Mouse (Mus musculus) layer of hippocampus, adult 2 months (tissue): ENCODE data around the gene Vps53. TPM values are rescaled to one million over a fixed set of nuclear protein-coding genes. Genes with fewer than 3 reads are reported as not detected.

Experiments
- DNase-seq, 2 experiments: peaks; one replicate each; pipeline ENCODE4 v3.0.0; 2022; ENCODE audit warnings: low spot score in 2 of 2
- H3K27ac ChIP-seq: fragments of 200-600 bp; 2 replicates; pipeline ENCODE4 v1.8.1; 2022
- H3K4me3 ChIP-seq: fragments of 200-600 bp; 2 replicates; pipeline ENCODE4 v1.8.1; 2022; ENCODE audit warnings: mild to moderate bottlenecking
- CTCF ChIP-seq: fragments of 200-600 bp; conservative IDR thresholded peaks from 2 replicates; pipeline ENCODE4 v1.8.1; 2022; ENCODE audit warnings: antibody characterized with exemption, mild to moderate bottlenecking, moderate library complexity
- total RNA-seq, 2 experiments: library from RNA; stranded (reverse); gene quantifications; 2 replicates each; pipeline ENCODE4 v1.2.3; 2021

Vps53 gene
- total RNA-seq, 2 experiments from 2014 or later: 97.1 to 103 TPM

DNA sequence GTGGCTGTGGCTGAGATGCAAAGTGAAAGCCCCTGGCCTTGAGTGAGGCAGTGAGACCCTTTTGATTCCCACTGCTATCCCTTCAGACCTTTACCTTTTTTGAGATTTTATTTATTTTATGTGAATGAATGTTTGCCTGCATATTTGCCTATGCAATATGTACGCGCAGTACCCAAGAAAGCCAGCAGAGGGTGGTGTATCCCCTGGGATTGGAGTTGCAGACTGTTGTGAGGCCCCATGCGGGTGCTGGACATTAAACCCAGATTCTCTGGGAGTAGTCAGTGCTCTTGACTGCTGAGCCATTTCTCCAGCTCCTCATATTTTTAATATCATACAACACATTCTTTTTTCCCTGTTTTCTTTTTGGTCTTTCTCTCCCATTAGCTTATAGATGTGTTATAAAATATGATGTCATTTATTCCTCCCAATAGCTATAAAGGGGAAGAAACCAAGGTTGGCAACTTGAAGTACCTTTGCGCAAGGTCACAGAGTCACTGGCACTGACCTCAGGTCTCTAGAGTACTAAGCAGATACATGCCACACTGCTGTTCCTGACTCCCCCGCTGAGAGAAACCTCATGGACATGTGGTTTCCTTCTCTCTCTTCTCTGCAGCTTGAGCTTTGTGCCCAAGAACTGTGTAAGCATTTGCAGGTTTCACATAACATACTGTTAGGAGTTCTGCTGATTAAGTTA, 93.4 kb downstream of the Vps53 start:
- Histone ChIP-seq H3K27ac (no peak overlapping the region), H3K4me3 (no peak overlapping the region)
- DNase-seq: peak in 1 of 2 experiments; percentile 37
- peak; percentile 87 for TF ChIP-seq CTCF

DNA sequence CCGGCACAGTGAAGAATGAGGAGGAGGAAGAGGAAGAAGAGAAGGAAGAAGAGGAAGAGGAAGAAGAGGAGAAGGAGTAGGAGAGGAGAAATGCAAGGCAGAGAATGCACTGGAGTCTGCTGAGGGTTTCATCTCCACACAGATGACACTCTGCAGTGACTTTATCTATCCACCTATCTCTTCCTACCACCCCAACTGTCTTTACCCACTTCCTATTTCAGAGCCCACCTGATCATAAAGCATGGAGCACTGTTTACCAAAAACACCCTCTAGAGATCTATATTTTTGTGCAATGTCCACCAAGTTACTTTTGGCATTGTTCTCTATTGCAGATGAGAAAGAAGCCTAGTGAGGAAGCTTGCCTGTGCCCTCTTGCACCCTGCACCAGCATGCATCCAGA, 94.5 kb downstream of the Vps53 start:
- no peak for TF ChIP-seq CTCF
- H3K4me3 ChIP-seq: no peak overlapping the region
- no peak overlapping the region for H3K27ac ChIP-seq
- DNase-seq: no peak

DNA sequence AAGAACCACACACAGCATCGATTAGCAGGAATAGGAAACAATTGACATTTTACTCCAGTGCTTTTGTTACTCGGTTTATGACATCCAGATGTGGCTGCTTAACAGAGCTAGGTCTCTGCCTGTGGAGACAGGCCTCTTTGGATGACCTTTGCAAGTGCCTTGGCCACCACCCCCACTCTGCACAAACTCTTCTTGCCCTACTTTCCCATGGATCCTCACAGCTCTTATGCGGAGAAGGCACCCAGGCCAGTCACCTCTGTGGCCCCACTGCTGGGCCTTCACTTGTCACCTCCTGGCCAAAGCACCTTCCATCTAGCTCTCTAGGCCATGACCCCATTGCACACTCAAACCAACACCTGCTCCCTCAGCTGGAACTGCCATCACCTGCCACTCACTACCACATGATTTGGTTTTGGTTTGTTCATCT, 95.5 kb downstream of the Vps53 start:
- Histone ChIP-seq H3K27ac (no peak overlapping the region), H3K4me3 (no peak overlapping the region)
- no peak for TF ChIP-seq CTCF
- DNase-seq: no peak

GRCm38 (mm10) chr11:76081048-76081640, 98.3 kb downstream of the Vps53 start:
- no peak for TF ChIP-seq CTCF
- no peak overlapping the region for H3K4me3 ChIP-seq
- peak overlapping the region; percentile 46; the same call in 1 of the 2 replicates for H3K27ac ChIP-seq
- DNase-seq: no peak

- no peak for TF ChIP-seq CTCF
- no peak for DNase-seq
- no peak overlapping the region for H3K4me3 ChIP-seq
- no peak overlapping the region for H3K27ac ChIP-seq
Measured at GRCm38 (mm10) chr11:76080293-76080692, 99.2 kb downstream of the Vps53 start.

DNA sequence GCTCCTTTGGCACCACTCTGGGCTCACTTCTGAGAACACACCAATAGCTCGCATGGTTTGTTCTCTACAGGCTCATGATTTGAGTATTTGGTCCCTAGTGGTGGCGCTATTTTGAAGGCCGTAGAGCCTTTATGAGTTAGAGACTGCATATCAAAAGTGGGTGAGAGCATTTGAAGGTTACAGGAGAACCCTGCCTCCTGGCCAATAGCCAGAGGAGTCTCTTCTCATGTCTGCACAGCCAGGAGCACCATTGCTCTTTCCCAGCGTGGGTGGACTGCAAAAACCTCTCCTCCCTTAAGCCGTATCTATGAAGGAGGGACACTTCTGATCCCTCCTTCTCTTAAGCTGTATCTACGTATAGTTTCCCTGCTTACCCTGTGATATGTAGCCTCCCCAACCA, 102.1 kb downstream of the Vps53 start:
- TF ChIP-seq CTCF: no peak
- no peak overlapping the region for H3K27ac ChIP-seq
- no peak for DNase-seq
- no peak overlapping the region for H3K4me3 ChIP-seq

DNA sequence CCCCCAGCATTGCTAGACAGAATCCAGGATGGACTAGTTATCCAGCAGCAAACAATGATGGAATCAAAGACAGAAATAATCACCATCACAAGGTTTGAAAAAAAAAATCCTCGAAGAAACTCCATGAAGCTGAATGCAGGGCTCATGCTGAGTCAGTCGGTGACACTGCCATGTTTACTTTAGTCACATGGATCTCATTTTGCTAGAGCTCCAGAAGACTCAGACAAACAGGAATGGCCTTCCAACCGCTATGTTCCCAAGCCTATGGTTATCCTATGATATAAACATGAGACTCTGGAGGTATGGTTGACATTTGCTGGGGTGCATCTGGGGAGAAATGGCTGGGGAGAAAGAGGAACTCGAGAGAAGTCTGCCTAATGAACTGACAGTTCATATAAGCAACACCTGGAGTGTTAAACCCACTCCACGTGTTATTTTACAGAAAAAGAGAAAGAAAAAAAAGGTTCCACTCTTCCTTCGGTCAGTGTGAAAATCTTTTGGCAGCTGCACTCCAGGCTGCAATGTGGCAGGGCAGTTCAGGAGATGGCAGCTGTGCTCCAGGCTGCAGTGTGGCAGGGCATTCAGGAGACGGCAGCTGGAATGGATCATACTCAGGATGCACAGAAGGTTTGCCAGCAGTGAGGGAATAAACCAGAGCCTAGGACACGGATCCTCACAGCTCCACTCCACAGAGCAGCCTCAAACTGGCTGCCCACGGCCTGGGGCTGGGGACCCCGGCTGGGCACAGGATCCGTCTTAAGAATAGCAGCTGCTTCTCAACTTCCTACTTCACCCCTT, 105.0 kb downstream of the Vps53 start:
- no peak overlapping the region for H3K4me3 ChIP-seq
- no peak for DNase-seq
- no peak overlapping the region for H3K27ac ChIP-seq
- no peak for TF ChIP-seq CTCF

- no peak overlapping the region for H3K27ac ChIP-seq
- no peak for TF ChIP-seq CTCF
- no peak for DNase-seq
- no peak overlapping the region for H3K4me3 ChIP-seq
Measured at GRCm38 (mm10) chr11:76069816-76070215, 109.6 kb downstream of the Vps53 start.

DNA sequence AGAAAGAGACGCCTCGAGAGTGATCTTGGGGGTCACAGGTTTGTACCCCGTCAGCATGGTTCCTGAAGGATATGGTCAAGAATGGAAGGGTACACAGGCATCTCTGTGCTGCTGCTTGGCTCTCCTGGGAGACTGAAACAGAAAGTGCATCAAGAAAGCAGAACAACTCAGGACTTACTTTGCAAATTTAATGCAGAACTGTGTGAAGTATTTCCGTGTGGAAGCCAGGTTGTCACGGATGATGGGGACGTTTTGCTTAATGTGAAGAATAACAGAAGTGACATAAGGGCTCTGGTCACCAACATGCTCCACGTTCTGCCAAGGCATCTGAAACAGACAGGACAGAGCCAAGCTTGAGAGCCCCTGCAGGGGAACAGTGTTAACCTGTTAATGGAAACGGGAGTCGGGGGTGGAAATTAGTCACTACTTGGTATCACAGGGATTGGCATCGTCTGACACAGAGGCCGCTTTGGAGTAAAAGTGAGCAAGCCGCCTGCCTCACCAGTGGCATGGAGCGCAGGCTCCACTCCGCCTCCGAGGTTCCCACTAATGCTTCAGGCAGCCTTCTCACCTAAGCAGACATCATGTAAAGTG, 112.8 kb downstream of the Vps53 start:
- Histone ChIP-seq H3K4me3 (no peak overlapping the region), H3K27ac (no peak overlapping the region)
- TF ChIP-seq CTCF: no peak
- no peak for DNase-seq

DNA sequence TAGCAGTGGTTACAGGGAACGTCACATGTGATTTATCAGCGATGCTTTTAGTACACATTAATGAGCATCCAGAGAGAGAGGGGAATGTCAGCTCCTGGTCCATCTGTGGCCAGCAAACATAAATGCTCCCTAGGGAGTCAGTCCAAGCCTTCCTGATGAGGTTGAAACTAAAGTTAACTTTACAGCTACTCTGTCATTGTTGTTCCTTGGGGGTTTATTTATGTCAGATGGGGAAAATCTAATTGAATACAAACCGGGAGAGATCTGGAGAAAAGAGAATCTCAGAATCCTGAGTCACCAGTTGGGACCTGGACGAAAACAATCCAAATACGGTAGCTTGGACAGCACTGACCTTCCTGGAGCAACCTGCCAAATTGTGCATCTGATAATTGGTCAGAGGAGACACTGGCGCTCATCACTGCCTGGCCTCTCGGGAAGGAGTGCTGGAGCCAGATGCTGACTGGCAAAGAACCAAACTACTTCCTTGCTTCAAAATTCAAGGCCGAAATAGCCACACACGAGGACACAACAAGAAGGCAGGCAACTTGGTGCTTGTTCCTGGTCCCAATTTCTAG, 113.8 kb downstream of the Vps53 start:
- H3K27ac ChIP-seq: no peak overlapping the region
- no peak for DNase-seq
- TF ChIP-seq CTCF: no peak
- H3K4me3 ChIP-seq: no peak overlapping the region

DNA sequence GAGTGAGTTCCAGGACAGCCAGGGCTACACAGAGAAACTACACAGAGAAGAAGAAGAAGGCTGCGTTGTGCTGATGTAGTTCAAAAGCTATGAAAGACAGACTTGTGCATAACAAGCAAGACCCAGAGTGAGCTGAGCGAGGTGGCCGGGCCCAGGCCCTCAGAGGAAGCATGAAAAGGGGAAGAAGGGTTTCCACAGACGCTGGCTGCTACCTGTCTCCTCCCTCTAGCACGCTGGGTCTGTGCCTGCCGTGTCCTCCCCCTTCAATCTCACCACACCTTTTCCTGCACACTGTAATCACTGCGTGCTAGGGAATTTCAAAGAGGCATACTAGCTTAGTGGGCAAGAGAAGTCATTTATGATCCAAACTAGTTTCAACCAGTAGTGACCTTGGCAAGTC, 115.0 kb downstream of the Vps53 start:
- no peak overlapping the region for H3K4me3 ChIP-seq
- H3K27ac ChIP-seq: no peak overlapping the region
- DNase-seq: no peak
- no peak for TF ChIP-seq CTCF

DNA sequence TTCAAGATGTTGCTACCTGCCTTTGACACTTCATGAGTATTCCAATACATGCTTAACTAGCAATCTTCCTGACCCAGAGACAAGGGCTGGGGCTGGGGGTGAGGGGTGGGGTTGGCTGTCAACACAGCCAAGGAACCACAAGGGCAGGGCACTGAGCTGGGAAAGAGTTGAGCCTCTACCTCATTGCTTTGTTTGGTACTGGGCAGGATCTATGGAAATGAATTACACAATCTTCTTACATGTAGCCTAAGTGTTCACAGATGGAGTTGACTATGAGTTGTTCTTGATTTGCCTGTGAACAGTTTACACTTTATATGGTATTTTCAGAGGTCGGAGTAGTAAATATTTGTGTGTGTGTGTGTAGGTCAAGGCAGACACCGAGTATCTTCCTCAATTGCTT, 118.5 kb downstream of the Vps53 start:
- no peak for TF ChIP-seq CTCF
- Histone ChIP-seq H3K4me3 (no peak overlapping the region), H3K27ac (no peak overlapping the region)
- no peak for DNase-seq

DNA sequence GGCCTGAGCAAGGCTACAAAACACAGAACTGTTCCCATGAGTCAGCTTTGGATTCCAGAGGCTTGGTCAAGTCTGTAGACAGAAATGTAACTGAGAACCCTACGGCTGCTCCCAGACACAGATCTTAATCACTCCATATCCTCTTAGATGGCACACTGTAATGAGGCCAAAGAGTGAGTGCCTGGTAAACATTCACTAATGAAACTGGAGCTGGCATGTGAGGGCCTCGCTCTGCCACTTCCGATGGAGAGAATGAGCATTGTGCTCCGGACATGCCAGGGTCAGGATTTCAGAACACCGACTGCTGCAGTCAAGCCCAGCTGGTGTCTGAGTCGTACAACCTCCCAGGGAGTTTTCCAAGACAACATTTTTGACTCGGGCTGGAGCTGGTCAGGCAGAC, 119.5 kb downstream of the Vps53 start:
- H3K27ac ChIP-seq: no peak overlapping the region
- no peak for DNase-seq
- no peak for TF ChIP-seq CTCF
- H3K4me3 ChIP-seq: no peak overlapping the region
